Mouse (Mus musculus) right cerebral cortex, adult 18-20 months (tissue): Measurements from ENCODE around the gene Adprhl1.

Experiments
- DNase-seq: peaks from one replicate; pipeline ENCODE4 v3.0.0; 2022; ENCODE audit warnings: mixed read lengths

Adprhl1 gene

DNA sequence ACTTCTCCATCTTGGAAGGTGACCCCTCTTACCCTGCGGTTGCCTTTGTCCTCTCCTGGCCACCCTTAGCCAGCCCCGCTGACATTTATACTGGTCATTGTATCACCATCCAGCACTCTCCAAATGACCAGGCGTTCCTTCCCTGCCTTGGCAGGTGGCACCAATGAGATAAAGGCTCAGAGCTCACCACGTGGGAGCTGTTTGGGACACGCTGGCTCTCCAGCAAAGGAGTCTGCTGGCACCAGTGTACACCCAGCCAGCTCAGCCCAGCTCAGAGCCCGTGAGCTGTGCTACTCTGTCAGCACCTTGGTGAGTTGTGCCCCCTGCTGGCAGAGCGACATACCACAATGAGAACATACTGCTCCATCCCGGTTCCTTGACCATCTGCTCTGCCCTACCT is at the start of gene Adprhl1:
Adprhl1 (minus strand) TSS at position 144 of the 400 bp plus-strand sequence.
- DNase-seq: peak; percentile 74

DNA sequence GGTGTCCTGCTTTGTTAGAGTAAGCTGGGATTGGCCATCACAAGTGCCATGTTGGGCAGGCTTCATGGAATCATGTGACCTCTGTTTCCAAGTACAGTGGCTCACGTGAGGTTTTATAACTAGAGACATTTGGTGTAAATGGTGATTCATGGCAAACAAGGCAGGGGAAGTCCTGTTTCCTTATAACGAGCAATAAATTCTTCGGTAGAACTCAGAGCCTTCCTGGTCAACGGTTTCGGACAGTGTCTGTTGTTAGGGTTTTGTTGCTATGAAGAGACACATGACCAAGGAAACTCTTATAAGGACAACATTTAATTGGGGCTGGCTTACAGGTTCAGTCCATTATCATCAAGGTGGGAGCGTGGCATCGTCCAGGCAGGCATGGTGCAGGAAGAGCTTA is 47.1 kb upstream of the Adprhl1 start:
- DNase-seq: no peak

DNA sequence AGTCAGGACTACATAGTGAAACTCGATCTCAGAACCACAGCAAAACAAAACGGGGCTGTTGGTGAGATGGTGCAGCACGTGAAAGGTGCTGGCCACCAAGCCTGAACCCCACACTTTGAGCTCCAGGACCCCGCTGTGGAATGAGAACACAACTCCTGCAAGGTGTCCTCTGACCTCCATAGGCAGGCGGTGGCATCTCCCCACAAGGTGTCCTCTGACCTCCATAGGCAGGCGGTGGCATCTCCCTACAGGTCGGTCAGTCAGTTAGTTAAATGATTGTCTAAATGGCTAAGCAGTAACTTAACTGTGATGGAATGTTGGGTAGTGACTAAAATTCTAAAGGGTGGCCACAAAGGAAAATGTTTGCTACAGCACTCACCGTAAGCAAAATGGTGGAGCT is 45.6 kb upstream of the Adprhl1 start:
- no peak for DNase-seq

DNA sequence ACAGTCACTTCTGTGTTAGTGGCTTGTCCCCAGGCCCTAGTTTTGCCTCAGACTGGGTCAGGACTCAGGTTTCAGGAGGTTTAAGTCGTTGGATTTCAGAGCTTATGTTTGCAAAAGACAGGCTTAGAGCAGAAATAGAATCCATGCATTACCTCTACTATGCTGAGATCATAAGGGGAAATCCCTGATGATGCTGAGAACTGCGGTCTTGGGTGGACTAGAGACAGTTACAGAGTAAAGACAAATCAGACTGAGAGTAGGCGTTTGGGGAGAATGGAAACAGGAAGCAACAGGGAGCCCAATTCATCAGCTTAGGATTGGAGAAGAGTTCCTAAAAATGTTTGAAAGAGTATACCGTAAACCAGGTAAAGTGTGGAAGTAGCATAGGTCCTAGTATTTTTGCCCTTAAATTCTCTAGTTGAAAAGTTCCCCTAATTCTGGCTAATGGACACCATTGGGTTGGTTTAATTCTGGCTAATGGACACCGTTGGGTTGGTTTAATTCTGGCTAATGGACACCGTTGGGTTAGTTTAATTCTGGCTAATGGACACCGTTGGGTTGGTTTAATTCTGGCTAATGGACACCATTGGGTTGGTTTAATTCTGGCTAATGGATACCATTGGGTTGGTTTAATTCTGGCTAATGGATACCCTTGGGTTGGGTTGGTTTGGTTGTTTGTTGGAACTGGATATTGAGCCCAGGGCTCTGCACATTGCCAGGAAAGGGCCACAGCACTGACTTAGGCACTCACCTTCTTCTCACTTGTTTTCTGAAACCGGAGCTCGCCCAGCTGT is 39.9 kb upstream of the Adprhl1 start:
- no peak for DNase-seq

DNA sequence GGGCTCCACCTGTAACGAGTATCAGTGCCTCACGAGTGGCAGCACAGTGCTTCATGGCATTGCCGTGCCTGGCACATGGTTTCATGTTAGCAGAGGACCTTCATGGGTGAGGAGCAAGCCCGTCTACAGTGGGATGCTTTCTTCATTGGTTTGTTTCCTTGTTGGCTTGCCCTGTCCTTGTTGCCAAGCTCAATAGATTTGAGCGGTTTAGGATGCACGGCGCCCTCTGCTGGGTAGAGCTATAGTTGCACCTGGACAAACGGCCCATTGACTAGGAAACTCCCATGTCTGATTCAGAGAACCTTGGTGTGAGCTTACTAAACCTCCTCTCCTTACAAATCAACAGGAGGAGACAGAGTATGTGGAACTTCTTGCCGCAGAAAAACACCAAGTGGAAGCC is 38.4 kb upstream of the Adprhl1 start:
- peak; percentile 73 for DNase-seq

DNA sequence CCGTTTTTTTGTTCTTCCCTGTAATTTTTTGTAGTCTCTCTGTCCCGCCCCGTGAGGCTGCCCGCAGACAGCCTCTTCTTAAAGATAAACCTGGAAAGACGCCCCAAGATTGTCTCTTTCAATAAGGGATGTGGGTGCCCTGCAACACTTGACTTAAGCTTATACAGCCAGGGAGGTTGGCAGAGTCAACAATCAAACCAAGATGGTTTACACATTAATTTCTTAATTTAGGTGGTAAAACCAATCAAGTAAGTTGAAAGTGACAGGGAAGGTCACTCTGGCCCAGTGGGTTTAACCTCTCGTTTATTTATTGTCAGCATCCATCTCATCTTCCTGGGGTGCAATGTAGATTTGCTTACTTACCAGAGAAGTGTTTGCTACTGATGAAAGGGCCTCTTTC is 34.7 kb upstream of the Adprhl1 start:
- no peak for DNase-seq

DNA sequence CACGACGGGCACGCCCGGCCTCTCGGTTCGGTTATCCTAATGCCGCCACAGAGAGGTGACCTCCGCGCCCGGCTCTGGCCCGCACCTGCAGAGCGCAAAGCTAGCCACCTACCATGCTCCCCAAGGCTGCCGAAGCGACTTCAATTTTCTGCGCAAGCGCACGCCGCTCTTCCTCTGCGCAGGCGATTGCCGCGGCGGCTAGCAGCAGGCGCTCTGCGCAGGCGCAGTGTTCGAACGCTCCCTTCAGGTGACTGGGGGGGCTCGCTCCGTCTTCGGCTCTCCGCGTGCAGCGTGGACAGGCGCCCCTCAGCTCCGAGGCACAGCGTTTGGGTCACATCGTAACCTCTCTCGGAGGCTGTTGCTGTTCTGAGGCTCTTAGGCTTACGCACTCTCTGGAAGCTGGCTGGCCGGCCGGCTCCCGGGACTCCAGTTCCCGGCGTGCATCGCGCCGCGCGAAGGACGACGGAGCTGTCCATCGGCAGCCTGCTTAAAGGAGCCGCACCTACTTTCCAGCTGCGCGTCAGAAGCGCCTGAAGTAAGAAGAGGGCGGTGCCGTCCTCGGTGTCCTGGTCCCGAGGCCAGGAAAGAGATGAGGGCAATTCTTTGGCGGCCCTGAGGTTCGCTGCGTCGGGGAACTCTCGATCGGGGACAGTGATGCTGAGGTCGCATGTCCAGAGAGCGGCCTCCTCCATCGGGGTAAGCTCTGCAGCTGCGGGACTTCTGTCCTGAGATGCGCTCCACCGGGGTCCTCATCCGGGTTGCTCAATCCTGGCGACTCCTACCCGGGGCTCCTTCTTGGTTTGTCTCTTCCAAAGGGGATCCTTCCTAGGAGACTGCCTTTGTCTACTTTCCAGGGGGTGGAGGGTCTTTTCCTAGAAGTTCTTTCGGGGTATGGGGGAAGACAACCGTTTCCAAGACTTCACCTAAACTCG is 34.0 kb upstream of the Adprhl1 start, which contains the start of the genes Dcun1d2 and Tmco3:
Dcun1d2 (minus strand) TSS at position 440 of the 932 bp plus-strand sequence.
Tmco3 (plus strand) TSS at position 499 of the 932 bp plus-strand sequence.
- peak; percentile 96 for DNase-seq

DNA sequence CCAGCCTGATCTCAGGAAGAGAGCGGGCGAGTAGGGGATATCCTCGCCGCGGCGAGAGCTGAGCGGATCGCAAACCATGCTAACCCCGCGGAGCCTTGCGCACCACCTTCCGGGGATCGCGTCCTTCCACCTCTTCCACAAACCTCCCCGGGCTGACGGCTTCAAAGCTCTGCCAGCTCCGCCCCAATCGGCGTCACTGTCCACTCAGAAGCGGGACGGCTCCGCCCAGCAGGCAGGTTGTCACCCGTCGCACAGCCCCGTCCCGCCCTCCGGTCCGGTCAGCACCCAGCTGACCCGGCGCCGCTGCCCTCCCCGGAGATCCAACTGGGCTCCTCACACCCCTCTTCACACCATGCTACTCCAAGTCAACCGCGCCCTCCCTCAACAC is 33.3 kb upstream of the Adprhl1 start:
- DNase-seq: peak; percentile 85

DNA sequence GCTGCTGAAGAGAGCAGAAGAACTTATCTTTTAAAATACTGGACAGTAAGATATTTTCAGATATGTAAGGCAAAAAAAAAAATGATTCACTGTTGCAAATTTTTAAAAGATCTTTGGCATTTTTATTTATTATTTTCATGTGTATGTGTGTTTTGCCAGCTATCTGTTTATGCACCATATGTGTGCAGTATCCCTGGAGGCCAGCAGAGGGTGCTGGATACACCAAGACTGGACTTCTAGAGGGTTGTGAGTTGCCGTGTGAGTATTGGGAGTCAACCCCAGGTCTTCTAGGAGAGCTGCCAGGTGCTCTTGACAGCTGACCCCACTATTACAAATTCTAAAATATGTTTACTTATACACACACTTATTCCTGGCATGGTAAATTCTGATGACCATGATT is 29.2 kb upstream of the Adprhl1 start:
- no peak for DNase-seq

DNA sequence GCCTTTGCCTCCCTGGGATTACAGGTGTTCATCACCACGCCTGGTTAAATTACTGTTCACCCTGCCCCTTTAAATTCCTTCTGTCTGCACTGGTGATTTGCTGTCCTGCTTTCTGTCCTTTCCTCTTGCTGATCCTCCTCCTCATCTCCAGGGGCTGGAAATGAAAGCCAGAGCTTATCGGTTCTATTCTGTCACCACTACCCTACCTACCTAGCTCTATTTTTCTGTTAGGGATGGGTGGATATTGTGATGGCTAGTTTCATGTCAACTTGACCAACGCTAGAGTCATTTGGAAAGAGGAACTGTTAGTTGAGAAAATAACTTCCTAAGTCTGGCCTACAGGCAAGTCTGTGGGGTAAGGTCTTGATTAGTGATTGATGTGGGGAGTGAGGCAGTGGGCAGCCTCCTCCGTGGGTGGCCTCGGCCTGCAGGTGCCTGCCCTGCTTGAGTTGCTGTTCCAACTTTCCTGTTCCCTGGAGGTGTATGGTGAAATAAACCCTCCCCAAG is 23.0 kb upstream of the Adprhl1 start:
- DNase-seq: no peak

DNA sequence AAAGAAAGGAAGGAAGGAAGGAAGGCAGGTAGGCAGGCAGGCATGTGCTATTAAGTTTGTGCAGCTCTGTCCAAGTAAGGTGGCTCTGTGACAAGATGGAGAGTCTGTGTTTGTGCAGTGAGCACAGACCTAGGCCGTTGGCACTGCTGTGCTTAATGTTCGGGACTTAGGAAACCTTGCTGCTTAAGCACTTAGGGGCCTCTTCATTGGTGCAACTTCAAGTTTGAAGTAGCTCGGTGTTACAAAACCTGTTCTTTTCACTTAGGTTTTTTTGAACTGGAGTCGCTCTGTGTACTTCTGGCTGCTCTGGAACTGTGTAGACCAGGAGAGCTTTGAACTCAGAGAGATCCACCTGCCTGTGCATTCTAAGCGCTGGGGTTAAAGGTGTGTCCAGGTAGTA is 18.9 kb upstream of the Adprhl1 start:
- no peak for DNase-seq

DNA sequence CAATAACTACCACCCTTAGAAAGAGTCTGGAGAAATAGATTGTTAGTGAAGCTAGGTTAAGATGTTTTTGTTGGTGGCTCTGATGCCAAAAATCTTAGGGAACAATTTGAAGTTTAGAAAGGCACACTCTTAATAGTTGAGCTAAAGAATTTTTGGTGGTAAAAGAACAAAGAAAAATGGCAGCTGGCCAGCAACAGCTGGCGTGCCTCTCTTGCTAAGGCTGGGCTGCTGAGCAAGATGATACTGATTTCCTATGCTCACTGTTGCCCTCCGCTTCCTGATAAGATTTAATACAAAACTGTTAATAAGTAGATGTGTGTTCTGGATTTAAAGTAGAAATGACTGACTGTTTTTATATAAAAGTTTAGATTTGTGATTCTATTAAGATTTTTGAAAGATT is 13.6 kb upstream of the Adprhl1 start:
- no peak for DNase-seq

DNA sequence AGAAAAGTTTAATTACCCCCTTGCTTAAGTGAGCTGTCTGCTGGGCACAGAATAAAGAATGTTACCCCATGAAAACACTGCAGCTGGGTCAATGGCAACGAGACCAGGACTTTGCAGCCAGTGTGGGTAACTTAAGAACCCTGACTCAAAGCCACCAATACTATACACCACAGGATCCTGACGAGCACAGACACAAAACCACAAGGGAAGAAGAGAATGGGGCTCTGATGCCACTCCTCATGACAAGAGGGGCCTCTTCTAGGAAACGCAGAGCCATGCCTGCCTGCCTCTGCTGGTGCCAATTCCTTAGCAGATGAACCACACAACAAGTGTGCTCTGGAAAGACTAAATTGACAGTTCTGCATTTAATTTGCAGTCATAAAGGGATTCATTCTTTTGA is 9.4 kb upstream of the Adprhl1 start:
- no peak for DNase-seq

DNA sequence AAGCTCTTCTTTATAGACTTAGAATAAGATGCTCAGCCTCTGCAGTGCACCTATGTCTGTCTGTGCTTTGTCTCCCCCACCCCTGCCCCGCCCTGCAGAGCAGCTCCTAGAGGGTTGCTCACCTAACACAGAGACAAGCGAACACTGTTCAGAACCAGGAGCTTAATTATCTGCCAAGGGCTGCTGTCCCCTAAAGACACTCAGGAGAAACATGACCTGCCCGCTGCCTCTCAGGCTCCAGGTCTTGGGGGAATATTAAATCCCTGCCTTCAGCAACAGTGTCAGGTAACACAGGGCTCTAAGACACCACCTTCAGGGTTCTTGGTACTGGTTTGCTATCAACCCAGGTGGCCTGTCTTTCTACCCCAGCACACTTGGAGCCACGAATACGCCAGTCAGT is 549 bp downstream of the Adprhl1 start:
- DNase-seq: no peak

DNA sequence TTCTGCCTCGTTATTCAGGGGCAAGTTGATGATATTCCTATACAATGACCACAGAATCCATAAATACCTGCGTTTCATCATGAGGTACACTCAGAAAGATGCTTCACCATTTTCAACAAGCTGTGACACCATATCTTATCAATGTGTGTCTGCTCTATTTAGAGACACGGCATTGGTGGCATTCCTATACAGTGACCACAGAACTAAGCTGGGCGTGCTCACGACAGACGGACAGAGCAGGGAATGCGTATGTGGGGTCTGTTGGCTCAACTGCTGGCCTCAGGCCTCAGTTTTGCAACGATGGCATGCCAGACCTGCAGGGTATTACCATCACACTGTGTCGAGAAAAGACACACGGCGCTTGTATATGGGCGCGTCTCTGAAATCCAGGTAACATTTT is 1.1 kb downstream of the Adprhl1 start:
- DNase-seq: no peak

DNA sequence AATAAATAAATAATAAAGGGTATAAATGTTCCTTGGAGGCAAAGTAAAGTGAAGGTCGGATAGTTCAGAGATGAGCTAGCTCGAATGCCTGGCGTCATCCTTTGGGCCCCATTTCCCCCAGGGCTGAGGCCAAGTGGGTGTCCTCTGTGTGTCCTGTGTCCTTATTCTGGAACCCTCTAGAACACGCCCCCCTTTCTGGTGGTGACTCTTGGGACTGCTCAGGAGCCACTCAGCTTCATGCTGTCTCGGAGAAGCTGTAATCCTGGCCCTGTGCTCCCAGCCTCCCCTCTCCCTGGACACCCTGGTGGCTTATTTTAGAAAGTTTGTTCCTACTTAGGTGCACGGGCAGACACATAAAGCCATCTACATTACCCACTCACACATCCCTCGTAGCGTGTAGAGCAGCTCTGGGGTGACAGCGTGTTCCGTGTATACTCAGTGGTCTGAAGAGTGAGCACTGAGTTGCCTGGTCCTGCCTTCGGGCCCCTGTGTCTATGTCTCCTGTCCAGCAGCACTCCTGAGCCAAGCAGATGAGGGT is 9.6 kb downstream of the Adprhl1 start:
- no peak for DNase-seq

DNA sequence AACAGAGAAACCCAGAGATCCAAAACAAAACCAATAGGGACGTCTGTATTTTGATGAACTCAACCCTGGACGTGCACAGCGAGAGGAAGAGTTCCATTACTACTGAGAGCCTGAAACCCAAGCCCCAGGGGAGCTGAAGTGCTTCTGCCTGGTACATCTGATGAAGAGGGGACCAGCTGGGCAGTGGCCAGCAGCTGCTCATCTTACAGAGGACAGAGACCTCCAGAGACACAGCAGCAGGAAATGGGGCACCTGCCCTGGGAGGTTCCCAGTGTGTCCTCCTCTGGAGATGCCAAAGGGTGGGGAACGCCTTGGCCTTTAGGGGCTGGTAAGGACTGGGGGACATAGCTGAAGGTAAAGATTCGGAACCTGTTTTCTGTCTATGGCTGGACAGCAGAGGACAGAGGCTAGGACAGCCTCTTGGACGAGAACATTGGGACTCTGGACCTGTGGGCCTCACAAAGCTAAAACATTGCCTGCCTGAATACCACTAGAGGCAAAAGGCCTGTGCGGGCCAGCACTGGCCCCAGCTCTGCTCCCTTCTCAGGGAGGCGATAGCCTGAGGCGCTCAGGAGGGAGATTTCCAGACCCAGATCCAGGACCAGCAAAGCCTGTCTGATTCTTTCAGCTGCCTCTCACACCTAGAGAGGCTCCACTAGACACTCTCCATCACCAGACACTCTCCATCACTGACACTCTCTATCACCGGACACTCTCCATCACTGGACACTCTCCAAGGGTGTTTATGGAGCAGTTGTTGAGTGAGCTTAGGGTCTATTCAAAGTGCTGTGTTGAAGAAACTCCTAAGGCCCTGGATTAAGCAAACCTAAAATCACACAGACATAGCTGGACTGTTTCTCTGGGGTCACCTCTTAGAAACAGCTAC is 10.7 kb downstream of the Adprhl1 start:
- no peak for DNase-seq

DNA sequence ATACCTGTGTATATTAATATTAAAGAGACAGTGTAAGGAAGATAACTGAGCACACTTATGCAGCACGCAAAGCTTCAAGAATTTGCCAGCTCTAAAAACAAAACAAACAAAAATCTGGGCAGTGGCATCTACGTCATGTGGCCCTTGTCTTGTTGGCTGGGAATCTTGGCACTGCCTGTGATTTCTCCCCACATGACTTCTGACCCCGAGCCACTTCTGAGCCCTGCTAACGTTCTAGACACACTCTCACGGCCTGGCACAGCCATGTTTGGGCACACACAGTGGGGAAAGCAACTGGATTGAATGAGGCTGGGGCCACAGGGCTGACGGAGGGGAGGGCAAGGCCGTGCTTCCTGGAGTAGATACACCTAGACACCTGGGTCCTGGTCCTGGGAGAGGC is 13.3 kb downstream of the Adprhl1 start:
- DNase-seq: no peak

DNA sequence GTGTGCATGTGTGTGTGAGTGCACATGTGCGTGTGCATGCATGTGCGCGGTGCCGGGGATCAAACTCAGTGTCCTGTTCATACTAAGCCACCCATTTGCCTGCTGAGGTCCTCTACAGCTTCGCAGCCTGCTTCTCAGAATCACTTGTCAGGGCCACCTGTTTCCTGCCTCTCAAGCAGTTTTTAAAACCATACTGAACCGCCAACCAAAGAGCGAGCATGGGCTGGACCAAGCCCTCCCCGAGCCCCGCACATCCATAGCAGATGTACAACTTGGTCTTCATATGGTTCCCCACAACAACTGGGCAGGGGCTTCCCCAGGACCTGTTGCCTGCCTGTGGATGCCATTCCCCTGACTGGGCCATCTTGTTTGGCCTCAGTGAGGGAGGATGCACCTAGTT is 13.9 kb downstream of the Adprhl1 start:
- DNase-seq: no peak

DNA sequence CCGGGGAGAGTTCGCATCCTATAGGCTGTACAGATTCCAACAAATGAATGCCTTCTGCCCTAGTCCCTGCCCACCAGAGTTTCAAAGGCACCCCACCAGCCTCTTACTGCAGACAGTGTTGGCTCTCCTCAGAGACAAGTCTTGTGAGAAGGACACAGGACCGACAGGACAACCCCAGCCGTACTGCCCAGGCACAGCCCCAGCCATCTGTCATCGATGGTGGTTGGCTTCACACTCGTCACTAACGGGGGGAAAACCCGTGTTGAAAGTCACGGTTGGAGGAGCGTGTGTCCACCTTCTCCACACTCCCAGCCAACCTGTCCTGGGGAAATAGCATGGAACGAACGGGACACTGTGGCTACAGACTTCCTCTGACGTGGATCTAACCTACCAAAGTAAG is 19.2 kb downstream of the Adprhl1 start:
- DNase-seq: no peak

DNA sequence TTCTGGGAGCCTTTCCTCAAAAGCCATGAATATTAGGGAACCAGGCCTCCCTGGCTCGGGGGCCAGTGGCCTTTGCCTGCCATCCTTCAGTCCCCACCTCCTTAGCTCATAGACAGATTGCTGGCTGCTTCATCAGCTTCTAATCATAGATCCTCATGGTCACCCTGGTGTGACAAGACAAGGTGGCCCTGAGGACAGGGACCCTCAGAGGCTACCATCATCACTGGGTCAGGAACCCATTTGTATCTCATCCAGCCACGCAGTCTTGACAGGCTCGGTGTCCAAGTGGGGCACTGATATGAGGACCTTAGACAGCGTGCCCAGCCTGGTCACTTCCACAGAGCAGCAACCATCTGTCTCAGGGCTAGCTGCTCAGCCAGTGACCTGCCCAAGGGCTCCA is 23.5 kb downstream of the Adprhl1 start:
- no peak for DNase-seq

DNA sequence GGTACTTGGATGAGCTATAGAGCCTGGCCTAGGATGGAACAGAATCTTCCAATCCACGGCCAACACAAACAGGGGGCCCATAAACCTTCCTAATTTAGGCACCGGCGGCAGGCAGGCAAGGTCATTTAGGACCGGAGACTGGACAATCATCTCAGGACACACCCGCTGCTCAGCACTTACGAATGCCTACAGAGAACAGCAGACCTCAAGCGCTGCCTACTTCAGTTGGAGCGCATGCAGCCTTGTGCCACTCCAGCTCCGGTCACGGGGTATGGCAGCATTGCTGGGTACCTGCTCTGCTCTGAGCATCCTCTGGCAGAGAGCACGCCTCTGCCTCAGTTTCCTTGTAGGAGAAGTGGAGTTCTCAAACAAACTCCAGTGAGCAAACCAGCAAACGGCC is 24.2 kb downstream of the Adprhl1 start:
- DNase-seq: no peak
